Mouse (Mus musculus) spleen, postnatal 14 days (tissue): ENCODE data around the gene Myo18b.

Source experiments
- DNase-seq, 2 experiments: peaks; one replicate each; pipeline ENCODE4 v3.0.0; 2021 to 2022; ENCODE audit warnings: low spot score in 2 of 2

Gene Myo18b

GRCm38 (mm10) chr5:112747306-112747930 lies 148.7 kb downstream of the Myo18b start:
- no peak for DNase-seq

DNA sequence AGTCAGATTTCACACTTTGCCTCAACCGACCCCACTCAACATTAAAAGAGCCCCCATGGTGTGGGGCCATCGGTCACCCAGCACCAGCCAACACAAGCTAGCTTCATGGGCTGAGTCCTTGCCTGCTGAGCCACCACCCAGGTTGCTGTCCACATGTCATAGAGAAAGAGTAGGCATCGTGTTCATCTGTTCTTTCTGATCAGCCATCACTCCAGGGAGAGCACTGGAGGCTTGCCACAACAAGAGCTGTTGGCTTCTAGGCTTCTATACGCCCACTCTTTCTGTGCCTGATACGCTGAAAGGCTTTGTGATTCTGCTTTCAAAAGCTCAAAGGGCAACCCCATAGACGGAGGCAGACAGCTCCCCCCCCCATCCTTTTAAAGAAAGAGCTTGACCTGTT lies 151.0 kb downstream of the Myo18b start:
- no peak for DNase-seq

- no peak for DNase-seq
These were observed 151.6 kb downstream of the Myo18b start for GRCm38 (mm10) chr5:112744571-112744970.

GRCm38 (mm10) chr5:112743121-112743520 lies 153.0 kb downstream of the Myo18b start:
- no peak for DNase-seq

- no peak for DNase-seq
These were observed 155.5 kb downstream of the Myo18b start for GRCm38 (mm10) chr5:112740651-112741050.

- no peak for DNase-seq
These were observed 161.1 kb downstream of the Myo18b start for GRCm38 (mm10) chr5:112735040-112735439.

GRCm38 (mm10) chr5:112730604-112731003 lies 165.6 kb downstream of the Myo18b start:
- DNase-seq = no peak

DNA sequence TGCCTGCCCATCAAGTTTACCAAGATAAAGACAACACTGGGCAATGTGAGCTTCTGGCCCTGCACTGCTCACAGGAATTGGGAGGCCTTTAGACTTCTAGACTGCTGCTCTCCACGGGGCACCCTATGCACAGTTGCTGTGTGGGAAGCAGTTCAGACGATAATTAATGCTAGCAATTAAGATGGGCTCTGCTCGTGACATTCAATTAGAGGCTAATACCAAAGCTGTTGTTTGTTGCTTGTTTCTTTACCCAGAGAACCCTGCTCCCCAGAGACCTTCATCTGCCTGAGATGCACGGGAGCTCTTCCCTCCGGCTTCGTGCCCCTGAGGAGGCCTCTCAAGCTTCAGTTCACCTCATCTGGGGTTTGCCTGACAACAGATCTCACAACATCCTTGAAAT lies 167.7 kb downstream of the Myo18b start:
- DNase-seq = no peak

DNA sequence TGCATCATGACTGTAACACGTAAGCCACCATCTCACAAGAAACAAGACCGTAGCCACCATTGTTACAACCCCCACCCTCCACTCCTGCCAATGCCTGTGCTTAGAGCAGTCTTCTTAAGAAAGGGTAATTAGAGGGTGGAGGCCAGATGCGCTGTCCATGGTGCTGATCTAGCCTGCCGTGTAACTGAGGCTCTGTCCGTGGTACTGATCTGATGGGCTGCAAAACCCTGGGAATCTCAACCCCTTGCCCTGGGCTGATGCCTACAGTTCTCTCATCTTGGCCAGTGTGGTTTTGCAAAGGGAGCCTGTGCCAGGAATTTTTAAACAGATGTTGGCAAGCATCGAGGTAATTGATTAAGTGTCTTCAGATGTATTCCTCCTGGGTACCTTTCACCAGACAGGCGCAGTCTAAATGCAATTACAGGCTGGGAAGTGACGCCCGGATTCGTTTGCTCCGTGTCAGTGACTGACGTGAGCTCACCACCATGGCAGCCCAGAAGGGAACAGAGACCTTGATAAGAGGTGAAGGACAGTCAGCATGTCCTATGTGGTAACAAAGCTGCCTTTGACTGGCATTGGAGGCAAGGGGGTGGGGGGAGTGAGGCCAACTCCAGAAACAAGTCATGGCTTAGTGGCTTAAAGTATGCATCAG lies 177.4 kb downstream of the Myo18b start:
- peak in 1 of 2 experiments; percentile 7 for DNase-seq

DNA sequence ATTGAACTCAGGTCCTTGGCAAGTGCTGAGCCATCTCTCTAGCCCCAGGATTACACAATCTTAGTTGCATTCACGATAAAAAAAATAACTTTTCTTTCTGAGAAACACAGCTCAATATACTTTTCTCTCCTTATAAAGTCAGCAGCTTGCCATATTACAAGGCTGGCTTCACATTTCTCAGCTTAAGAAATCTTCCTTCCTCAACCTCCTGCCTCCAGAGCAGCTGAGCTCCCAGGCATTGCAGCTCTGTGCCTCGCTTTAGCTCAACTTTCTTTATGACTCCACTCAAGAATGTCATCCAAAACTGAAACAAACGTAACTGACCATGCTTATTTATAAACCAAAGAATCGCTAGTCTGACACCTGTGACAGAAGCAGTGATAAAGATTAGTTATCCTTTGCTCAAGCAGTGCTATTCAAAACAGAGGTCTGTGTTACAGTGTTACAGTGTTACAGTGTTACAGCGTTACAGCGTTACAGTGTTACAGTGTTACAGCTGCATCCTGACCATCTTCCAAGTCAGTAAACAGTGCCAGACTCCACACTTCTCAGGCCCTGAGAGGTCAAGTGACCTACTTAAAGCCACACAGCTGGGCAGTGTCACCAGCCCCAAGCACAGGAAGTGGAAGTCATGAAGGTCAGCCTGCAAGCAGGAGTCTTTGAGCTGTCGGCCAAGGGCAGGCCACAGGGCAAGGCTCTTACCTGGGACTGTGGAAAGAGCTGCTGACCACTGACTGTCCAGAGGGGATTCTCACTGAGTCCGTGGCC lies 181.3 kb downstream of the Myo18b start:
- DNase-seq = no peak

- no peak for DNase-seq
These were observed 186.3 kb downstream of the Myo18b start for GRCm38 (mm10) chr5:112709831-112710230.

DNA sequence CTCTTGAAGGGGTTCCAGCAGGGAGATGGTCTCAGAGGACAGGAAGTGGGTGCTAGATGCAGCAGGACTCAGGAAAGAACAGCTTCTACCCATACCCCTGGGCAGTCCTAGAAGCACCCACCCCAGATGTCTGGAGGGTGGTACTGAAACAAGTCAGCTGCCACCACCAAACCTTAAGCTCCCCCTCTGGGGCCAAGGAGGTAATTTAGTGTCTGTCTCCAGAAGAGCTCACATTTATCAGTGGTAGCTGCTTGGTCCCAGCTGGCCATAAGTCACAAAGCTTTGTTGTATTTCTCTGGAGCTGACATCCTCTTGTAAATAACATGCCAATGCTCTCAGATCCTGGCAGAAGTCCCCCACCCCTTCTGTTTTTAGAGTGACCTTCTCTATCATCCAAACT lies 187.7 kb downstream of the Myo18b start:
- no peak for DNase-seq

DNA sequence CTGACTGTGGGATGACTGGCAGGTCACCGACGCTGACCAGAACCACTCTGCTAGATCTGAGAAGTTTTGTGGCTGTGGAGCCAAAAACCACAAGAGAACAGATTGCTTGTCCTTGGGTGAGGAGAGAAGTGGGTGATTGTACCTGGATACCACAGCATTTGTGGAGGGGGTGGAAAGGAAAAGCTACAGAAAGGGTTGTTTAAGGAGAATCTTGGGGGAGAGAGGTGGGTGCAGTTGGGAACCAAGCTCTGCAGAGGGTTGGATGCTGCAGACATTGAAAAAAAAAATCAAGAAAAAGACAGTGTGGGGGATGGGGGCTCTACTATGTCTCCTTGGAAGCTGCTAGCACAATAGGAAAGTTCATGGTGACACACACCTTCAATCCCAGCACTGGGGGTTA lies 188.7 kb downstream of the Myo18b start:
- DNase-seq = no peak

DNA sequence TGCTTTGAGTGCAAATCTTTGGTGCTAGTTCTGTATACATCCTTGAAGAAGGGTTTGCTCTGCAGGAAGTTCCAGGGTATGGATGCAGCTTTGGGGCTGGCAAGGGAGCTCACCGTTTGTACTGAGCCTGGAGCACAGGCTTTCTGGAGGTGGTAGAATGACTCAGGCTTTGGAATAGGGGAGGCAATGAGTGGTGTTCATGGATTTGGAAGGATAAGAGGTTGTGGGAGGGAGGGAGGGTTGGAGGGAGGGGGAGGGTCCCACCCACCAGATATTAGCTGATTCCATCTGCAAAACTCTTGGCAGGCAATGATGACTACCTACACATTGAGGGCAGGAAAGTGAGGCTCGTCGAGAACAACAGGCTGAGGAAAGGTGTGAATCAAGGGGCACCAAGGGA lies 195.4 kb downstream of the Myo18b start:
- DNase-seq = no peak

DNA sequence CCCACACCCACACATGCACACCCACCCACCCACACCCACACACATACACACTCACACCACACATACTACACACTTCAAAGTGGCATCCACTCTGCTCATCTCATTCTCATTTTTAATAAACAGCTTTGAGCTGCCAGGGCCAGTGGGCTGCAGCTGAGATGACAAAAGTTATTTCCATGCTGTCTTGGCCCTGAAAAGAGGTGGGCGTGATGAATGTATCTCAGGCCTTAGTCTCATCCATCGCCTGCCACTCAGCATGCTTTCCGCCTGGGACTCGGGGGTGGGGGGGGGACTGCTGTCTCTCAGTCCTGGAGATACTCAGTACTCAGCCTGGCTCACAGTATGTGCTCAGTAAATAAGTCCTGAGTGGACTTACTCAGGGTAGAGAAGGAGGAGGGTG lies 199.5 kb downstream of the Myo18b start:
- no peak for DNase-seq

GRCm38 (mm10) chr5:112695254-112695711 lies 200.9 kb downstream of the Myo18b start:
- no peak for DNase-seq

- no peak for DNase-seq
These were observed 202.8 kb downstream of the Myo18b start for GRCm38 (mm10) chr5:112693286-112693849.

DNA sequence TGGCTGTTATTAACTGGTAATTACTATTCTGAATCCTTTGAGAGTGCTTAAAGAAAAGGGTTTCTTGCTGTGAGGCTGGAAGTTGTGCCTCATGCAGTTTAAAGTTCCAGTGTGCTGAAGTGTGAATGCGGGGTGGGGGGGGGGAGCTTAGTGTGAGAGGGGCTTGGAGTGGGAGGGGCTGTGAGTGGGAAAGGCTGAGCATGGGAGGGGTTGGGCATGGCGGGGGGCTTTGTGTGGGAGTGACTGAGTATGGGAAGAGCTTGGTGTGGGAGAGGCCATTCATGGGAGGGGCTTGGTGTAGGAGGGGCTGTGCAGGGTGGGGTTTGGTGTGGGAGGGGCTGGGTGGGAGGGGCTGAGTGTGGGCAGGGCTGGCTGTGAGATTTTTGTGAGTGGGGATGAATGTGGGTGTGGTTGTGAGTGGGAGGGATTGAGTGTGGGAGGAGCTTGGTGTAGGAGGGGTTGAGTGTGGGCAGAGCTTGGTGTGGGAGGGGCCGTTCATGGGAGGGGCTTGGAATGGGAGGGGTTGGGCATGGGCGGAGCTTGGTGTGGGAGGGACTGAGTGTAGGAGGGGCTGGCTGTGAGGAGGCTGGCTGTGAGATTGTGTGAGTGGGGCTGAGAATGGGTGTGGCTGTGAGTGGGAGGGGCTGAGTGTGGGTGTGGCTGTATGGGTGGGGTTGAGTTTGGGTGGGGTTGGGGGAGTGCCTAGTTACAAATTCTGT lies 208.9 kb downstream of the Myo18b start:
- DNase-seq = no peak

- DNase-seq = no peak
These were observed 209.7 kb downstream of the Myo18b start for GRCm38 (mm10) chr5:112686309-112687099.

- no peak for DNase-seq
These were observed 216.9 kb downstream of the Myo18b start for GRCm38 (mm10) chr5:112679251-112679650.

DNA sequence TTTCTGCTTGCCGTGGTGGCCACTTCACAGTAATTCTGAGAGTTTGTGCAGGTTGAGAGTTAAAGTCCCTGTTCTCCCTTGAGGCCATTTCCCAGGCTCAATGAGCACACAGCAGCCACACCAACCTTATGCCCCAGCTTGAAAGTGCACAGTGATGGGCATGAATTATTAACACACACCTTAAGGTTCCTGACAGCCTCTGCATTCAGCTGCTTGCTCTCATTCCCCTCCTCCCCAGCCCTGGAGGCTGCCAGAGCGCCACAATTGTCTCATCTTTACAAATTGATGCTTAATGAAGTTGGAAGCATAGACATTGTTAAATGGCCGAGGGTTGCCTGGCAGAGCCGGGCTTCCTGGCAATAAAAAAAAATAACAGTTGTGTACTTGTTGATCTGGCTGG lies 218.0 kb downstream of the Myo18b start:
- no peak for DNase-seq
